Mouse (Mus musculus) naive thymus-derived CD4-positive, alpha-beta T cell, adult 2 months (primary cell): ENCODE results near the gene Spock1.

Experiments
- DNase-seq: peaks from one replicate; pipeline ENCODE4 v3.0.0-alpha.2; 2011; ENCODE audit warnings: low read depth

The Spock1 gene

GRCm38 (mm10) chr13:57908266-57908582 lies at the start of gene Spock1:
TSS of gene Spock1 (minus strand) at chr13:57908332.
- DNase-seq = peak; percentile 7

GRCm38 (mm10) chr13:57950091-57950490 lies 42.0 kb upstream of the Spock1 start:
- no peak for DNase-seq

- DNase-seq = no peak
Observed at GRCm38 (mm10) chr13:57949513-57949912, 41.4 kb upstream of the Spock1 start.

DNA sequence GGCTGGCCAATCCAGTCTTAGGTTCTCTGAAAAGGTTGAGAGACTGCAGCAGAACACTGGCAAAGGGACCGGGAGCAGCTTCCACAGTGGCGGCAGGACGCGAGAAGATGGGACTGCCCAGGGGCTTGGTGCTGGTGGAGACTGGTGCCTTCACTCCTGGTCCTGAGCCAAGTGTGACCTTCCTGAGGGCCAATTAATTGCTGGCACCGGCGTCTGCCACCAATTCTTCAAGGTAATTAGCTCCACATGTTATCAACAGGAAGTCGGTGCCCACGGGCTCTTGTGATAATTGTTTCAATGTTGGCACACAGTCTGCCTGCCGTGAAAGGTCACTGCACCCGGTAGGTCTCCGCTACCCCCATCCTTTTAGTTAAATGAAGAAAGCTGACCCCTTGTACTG lies 37.1 kb upstream of the Spock1 start:
- no peak for DNase-seq

GRCm38 (mm10) chr13:57944434-57944833 lies 36.3 kb upstream of the Spock1 start:
- no peak for DNase-seq

DNA sequence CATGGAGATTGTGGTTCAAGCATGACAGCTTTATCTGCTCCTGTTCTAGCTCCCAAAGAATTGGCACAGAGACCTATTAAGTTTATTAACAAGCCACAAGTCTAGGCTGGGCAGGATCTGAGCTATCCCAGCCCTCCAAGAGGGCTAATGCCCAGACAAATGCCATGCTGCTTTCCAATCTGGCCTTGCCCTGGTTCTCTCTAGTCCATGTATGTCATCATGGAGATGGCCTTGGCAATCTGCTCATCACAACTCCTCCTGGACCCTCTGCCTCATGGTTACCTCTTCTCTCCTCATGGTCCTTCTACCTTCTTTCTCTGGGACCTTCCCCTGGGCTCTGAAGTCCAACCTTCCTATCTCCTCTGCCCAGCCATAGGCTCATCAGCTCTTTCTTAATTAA lies 35.8 kb upstream of the Spock1 start:
- DNase-seq = no peak

GRCm38 (mm10) chr13:57937463-57938229 lies 29.5 kb upstream of the Spock1 start:
- no peak for DNase-seq

DNA sequence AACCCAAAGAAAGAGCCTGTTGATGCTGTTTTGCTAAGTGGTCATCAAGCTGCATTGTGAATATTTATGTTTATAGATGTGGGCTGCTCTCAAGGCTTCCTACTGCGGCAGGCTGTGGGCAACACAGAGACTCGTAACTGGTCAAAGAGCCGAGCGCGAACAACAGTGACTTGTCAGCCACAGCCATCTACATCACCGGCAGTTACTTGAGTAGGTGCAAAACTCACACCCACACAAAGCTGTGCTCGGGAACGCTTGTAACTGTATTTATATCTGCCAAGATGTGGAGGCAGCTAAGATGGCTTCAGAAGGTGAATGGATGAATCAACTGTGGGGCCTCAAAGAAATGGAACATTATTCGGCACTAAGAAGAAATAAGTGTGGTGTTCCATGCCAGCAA lies 23.9 kb upstream of the Spock1 start:
- no peak for DNase-seq

GRCm38 (mm10) chr13:57931376-57931775 lies 23.2 kb upstream of the Spock1 start:
- no peak for DNase-seq

DNA sequence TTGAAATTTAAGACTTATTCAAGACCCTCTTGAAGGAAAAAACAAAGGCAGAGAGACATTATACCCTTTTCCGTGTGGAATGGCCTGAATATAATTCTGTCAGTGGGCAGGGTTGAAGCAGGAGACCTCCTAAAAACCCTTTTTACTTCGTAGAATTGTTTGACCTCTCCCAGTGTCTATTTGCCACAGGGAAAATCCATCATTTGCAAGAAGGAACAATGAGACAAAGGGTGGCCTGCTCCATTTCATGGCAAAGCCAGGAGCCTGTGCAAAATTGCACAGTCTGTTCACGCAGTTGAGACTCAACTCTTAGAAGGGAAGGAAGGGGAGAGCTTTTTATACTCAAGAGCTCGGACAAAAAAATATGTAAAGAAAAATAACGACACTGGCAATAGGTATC lies 22.6 kb upstream of the Spock1 start:
- no peak for DNase-seq

DNA sequence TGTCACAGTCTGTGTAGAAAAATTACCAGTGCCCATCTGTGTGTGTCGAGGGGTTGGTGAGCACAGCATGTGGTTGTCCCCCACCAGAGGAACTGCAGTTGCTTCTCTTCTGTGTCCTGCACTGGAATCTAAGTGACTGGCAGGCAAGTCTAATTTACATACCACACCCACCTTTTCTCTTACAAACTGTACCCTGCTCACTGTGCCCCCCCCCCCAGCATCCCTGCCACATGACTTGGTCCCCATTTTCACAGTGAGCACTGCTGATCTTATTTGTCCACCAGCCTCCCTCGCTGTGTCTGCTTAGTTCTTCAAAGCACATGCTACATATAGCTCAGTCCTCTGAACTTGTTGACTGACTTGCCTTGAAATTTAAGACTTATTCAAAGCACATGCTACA lies 22.2 kb upstream of the Spock1 start:
- DNase-seq = no peak

DNA sequence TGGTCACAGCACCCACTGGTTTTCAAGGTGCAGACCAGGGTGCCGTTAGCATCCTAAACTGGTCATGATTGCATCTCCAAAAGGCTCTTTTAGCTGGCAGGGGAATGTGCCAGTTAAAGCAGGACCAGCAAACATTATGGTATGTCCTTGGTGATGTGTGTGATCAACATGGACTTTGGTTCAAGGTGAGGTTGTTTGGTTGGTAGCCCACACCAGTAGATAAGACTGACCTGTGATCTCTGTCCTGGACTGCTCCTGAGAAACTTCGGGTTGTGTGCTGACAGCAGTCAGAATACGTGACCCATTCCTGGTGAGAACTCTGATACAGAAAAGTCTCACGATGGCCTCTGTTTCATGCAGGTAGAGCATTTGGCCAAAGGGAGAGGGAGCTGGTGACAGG lies 11.8 kb upstream of the Spock1 start:
- DNase-seq = no peak

- no peak for DNase-seq
Observed at GRCm38 (mm10) chr13:57911171-57911570, 3.0 kb upstream of the Spock1 start.

GRCm38 (mm10) chr13:57907428-57908265 lies 485 bp downstream of the Spock1 start:
- DNase-seq = no peak

- DNase-seq = no peak
Observed at GRCm38 (mm10) chr13:57894597-57894996, 13.5 kb downstream of the Spock1 start.

DNA sequence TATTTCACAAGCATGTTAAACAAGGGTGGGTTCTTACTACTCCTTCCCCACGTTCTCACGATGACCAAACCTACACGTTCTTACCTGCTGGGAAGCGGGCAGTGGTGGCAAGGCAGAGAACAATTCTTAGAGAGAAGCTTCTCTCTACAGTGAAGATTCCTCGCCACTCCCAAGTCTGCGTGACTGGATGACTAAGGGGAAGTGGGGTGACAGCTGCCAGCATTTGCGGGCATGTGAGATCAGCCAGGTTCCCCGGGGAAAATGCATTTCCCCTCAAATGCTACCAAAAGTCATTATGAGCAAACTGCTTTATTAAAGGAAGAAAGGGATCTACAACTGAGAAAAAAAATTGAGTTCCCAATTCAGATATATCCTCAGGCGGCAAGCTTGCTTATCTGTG lies 18.4 kb downstream of the Spock1 start:
- DNase-seq = no peak

- no peak for DNase-seq
Observed at GRCm38 (mm10) chr13:57889050-57889449, 19.1 kb downstream of the Spock1 start.

- DNase-seq = no peak
Observed at GRCm38 (mm10) chr13:57879817-57880216, 28.3 kb downstream of the Spock1 start.

DNA sequence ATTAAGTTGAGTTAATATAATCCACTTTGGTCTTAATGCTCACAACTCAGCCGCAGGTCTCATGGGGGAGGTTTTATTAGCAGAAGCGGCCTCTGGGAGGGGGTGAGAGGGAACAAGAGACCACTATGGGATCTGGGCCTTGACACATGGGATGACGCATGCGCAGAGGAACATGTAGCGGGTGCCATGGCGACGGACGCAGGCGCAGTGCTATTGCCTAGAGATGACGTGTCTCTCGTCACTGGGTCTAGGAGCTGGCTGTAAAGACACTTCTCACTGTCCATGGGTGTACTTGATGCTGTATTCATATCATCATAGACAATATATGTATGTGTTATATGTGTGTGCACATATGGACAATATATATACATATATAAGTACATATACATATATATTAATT lies 29.3 kb downstream of the Spock1 start:
- no peak for DNase-seq

DNA sequence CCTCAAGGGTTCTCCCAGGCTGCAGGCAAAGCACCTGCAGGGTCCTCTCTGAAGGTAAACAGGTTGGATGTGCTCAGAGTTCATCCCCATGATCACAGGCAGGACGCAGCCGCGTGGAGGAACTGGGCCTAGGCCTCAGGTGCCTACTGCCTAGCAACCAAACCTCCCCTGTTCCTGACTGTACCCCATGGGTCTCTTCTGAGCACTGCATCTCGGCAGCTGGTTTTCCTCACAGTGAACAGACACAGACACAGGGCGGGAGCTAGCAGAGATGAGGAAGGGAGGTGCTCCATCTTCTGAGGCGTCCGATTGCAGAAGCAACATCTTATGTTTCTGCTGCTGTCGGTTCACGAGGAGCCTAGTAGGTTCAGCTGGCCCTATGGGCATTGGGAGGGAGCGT lies 30.4 kb downstream of the Spock1 start:
- DNase-seq = no peak

GRCm38 (mm10) chr13:57876966-57877365 lies 31.2 kb downstream of the Spock1 start:
- no peak for DNase-seq

GRCm38 (mm10) chr13:57870058-57870457 lies 38.1 kb downstream of the Spock1 start:
- no peak for DNase-seq

DNA sequence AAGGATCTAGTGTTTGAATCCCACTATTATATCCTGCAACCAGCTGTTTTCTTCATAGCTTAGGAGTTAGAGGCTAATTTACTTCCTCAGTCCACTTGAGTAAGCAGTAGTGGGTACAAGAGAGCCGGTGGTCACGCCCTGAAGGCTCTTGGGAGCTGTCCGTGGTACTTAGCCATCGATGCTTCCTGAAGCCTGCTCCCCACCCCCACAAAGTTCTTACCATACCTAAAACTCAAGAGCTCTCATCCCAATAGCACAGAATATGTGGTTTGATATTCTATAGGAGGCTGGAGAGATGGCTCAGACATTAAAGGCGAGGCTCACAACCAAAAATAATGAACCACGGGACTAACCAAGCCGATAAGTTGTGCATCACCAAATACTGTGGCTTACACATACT lies 40.5 kb downstream of the Spock1 start:
- DNase-seq = no peak

GRCm38 (mm10) chr13:57865029-57865428 lies 43.1 kb downstream of the Spock1 start:
- DNase-seq = no peak
